Mouse (Mus musculus): Measurements from ENCODE around the gene Gadl1. TPM values are rescaled to one million over a fixed set of nuclear protein-coding genes. Genes with fewer than 3 reads are reported as not detected.

Gene Gadl1
- polyA plus RNA-seq, 1 experiment, result not detected

DNA sequence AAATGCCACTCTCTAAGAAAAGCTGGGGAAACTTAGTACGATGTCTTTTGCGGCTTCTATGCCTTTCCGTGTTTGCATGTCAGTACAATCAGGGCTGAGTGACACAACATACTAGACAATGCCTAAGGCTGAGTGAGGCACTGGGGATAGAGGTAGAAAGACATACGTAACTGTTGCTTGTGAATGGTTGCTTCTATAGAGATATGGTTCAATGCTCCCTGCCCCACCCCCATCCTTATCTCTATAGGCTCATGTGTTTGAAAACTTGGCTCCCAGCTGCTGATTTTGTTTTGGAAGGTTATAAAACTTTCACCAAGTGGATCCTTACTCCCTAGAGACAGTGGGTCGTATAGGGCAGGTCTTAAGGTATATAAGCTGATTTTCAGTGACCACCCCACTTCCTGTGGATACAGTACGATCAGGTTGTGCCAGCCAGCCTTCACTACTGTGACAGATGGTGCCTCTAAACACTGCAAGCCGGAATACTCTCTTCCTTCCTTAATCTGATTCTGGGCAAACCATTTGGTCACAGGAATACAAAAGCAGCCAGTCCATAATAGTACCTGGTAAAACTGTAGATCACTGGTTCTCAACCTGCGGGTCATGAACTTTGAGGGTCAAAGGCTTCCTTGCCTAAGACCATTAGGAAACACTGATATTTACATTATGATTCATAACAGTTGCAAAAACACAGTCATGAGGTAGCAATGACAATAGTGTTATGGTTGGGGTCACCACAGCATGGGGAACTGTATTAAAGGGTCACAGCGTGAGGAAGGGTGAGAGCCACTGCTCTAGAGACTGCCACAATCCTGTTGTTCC is 202.1 kb downstream of the Gadl1 start:
- Histone ChIP-seq H3K27me3 (replicated peaks) (peaks cover 4% of the 10 kb centered on the region), H3K4me1 (peaks cover 29% of the 10 kb centered on the region), H3K4me3 (replicated peaks) (no peak overlapping the region), H3K36me3 (replicated peaks; ENCODE audit: low read length) (peaks cover 50% of the 10 kb centered on the region), H3K9me3 (peaks cover 3% of the 10 kb centered on the region; the same call in 1 of the 2 replicates)
- no peak for TF ChIP-seq GATA1 (IDR thresholded peaks at IDR 0.05; ENCODE audit: borderline replicate concordance, low read length)
- no peak for TF ChIP-seq FLI1 (IDR thresholded peaks at IDR 0.05; ENCODE audit: low read length)

- H3K4me3 ChIP-seq (replicated peaks), result no peak overlapping the region
- no peaks in the 10 kb centered on the region for H3K9me3 ChIP-seq
- TF ChIP-seq FLI1 (IDR thresholded peaks at IDR 0.05; ENCODE audit: low read length) (no peak), GATA1 (IDR thresholded peaks at IDR 0.05; ENCODE audit: borderline replicate concordance, low read length) (no peak)
- peaks cover 37% of the 10 kb centered on the region for H3K36me3 ChIP-seq (replicated peaks; ENCODE audit: low read length)
- peaks cover 29% of the 10 kb centered on the region for H3K4me1 ChIP-seq
- H3K27me3 ChIP-seq (replicated peaks), result peaks cover 4% of the 10 kb centered on the region
Measured at GRCm38 (mm10) chr9:116114339-116114738, 205.1 kb downstream of the Gadl1 start.

DNA sequence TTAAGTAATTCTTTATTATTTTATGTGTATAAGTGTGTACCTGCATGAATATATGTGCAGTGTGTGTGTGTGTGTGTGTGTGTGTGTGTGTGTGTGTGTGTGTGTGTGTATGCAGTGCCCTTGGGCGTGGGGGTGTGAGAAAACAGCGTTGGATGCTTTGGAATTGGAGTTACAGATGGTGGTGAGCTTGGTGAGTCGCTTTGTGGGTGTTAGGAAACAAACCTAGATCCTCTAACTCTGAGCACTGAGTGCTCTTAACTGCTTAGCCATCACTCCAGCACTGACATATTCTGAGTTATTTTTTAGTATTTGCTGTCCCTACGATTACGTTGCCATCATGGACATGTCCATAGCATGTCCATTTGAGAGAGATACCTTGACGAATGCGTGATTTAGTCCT is 206.6 kb downstream of the Gadl1 start:
- TF ChIP-seq GATA1 (IDR thresholded peaks at IDR 0.05; ENCODE audit: borderline replicate concordance, low read length) (no peak), FLI1 (IDR thresholded peaks at IDR 0.05; ENCODE audit: low read length) (no peak)
- H3K27me3 ChIP-seq (replicated peaks), result no peaks in the 10 kb centered on the region
- no peak overlapping the region for H3K4me3 ChIP-seq (replicated peaks)
- peaks cover 27% of the 10 kb centered on the region for H3K4me1 ChIP-seq
- H3K9me3 ChIP-seq, result no peaks in the 10 kb centered on the region
- H3K36me3 ChIP-seq (replicated peaks; ENCODE audit: low read length), result peaks cover 25% of the 10 kb centered on the region

- Histone ChIP-seq H3K36me3 (replicated peaks; ENCODE audit: low read length) (peaks cover 27% of the 10 kb centered on the region), H3K4me3 (replicated peaks) (no peak overlapping the region), H3K4me1 (peaks cover 29% of the 10 kb centered on the region)
Measured at GRCm38 (mm10) chr9:116118332-116118872, 209.1 kb downstream of the Gadl1 start.

DNA sequence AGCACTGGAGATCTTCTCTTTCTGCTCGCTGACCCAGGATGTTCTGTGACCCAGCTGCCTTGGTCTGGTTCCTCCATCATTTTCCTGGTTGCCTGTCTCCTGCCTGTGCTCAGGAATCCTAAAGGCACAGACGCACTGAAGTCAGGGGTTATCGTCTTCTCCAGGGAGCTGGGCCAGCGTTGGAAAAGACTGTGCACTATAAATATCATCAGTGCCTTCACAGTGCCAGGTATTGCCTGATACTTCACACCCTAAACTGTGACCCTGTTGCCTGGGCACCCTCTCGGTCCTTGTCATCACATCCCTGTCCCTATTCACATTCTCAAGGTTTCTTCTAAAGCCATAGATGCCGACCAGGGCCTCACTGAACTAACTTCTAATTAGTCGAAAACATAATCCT is 210.7 kb downstream of the Gadl1 start:
- peaks cover 5% of the 10 kb centered on the region for H3K27me3 ChIP-seq (replicated peaks)
- H3K4me1 ChIP-seq, result peaks cover 34% of the 10 kb centered on the region
- H3K9me3 ChIP-seq, result no peaks in the 10 kb centered on the region
- H3K4me3 ChIP-seq (replicated peaks), result no peak overlapping the region
- H3K36me3 ChIP-seq (replicated peaks; ENCODE audit: low read length), result peaks cover 31% of the 10 kb centered on the region
- TF ChIP-seq GATA1 (IDR thresholded peaks at IDR 0.05; ENCODE audit: borderline replicate concordance, low read length) (no peak), FLI1 (IDR thresholded peaks at IDR 0.05; ENCODE audit: low read length) (no peak)

More at GRCm38 (mm10) chr9:116118332-116118872, 209.1 kb downstream of the Gadl1 start:
- TF ChIP-seq FLI1 (IDR thresholded peaks at IDR 0.05; ENCODE audit: low read length), result no peak
- TF ChIP-seq GATA1 (IDR thresholded peaks at IDR 0.05; ENCODE audit: borderline replicate concordance, low read length), result no peak
- Histone ChIP-seq H3K27me3 (replicated peaks) (no peaks in the 10 kb centered on the region), H3K9me3 (no peaks in the 10 kb centered on the region)

GRCm38 (mm10) chr9:116121472-116121871 is 212.2 kb downstream of the Gadl1 start:
- no peaks in the 10 kb centered on the region for H3K9me3 ChIP-seq

DNA sequence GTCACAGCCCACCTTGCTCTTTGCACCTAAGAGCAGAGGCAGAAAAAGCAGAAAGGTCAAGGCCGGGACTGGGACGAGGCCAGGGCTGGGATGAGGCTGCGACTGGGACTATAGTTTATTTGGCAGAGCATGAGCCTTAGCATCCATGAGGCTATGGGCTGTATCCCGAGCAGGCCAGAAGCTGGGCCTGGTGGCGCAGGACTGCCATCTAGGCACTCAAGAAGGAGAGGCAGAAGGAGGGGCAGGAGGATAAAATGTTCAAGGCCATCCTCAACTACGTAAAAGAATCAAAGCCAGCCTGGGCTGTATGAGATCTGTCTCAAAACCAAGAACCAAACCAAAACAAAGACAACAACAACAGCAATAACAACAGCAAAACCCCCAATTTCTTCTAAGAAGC is 213.3 kb downstream of the Gadl1 start:
- peaks cover 40% of the 10 kb centered on the region for H3K4me1 ChIP-seq
- H3K4me3 ChIP-seq (replicated peaks), result no peak overlapping the region
- TF ChIP-seq FLI1 (IDR thresholded peaks at IDR 0.05; ENCODE audit: low read length) (no peak), GATA1 (IDR thresholded peaks at IDR 0.05; ENCODE audit: borderline replicate concordance, low read length) (no peak)
- H3K9me3 ChIP-seq, result no peaks in the 10 kb centered on the region
- peaks cover 9% of the 10 kb centered on the region for H3K27me3 ChIP-seq (replicated peaks)
- peaks cover 52% of the 10 kb centered on the region for H3K36me3 ChIP-seq (replicated peaks; ENCODE audit: low read length)

More at GRCm38 (mm10) chr9:116121472-116121871, 212.2 kb downstream of the Gadl1 start:
- TF ChIP-seq GATA1 (IDR thresholded peaks at IDR 0.05; ENCODE audit: borderline replicate concordance, low read length) (no peak), FLI1 (IDR thresholded peaks at IDR 0.05; ENCODE audit: low read length) (no peak)
- Histone ChIP-seq H3K4me3 (replicated peaks) (no peak overlapping the region), H3K27me3 (replicated peaks) (peaks cover 9% of the 10 kb centered on the region), H3K4me1 (peaks cover 34% of the 10 kb centered on the region), H3K36me3 (replicated peaks; ENCODE audit: low read length) (peaks cover 44% of the 10 kb centered on the region)

DNA sequence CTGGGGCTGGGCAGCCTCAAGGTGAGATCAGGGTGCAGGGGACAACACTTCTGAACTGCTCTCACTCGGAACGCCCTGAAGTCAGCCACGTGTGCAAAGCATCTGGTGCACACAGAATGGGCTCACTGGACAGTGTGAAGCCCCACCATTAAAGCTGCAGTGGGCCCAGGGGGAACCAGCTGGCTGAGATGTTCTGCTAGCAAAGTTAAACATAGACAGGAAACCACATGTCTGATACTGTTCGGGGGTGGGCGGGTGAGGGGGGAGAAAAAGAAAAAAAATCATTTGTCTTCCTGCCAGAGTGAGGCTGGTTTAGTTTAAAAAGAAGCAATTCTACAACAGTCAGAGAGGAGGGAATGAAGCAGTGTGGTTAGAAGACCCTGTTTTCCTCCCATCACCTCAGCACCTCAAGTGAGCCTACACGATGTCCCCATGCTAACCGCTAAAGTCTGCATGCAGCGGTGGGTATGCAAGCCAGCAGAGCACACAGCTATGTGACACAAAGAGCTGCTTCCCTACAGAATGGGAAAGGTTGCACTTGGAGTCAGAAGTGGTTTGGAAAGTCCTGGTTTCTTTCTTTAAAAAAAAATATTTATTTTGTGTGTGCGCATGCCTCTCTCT is 213.8 kb downstream of the Gadl1 start:
- TF ChIP-seq GATA1 (IDR thresholded peaks at IDR 0.05; ENCODE audit: borderline replicate concordance, low read length) (no peak), FLI1 (IDR thresholded peaks at IDR 0.05; ENCODE audit: low read length) (no peak)
- Histone ChIP-seq H3K9me3 (no peaks in the 10 kb centered on the region), H3K4me1 (peaks cover 40% of the 10 kb centered on the region), H3K4me3 (replicated peaks) (peak overlapping the region; percentile 85), H3K27me3 (replicated peaks) (peaks cover 9% of the 10 kb centered on the region), H3K36me3 (replicated peaks; ENCODE audit: low read length) (peaks cover 54% of the 10 kb centered on the region)
